Mouse (Mus musculus) brain, embryonic 14.5 days (tissue): ENCODE data around the gene Lexm.

Experiments
- CTCF ChIP-seq: fragments of 200-500 bp; IDR thresholded peaks from 2 replicates; pipeline ENCODE4 v1.5.1; 2012; ENCODE audit warnings: inconsistent platforms, mild to moderate bottlenecking, moderate library complexity, borderline replicate concordance; ENCODE audit not compliant: insufficient read depth, insufficient read length; ENCODE audit errors: extremely low read depth
- POLR2A ChIP-seq: fragments of 200-500 bp; IDR thresholded peaks from 2 replicates; pipeline ENCODE4 v1.6.1; 2012; ENCODE audit warnings: mild to moderate bottlenecking, inconsistent platforms, borderline replicate concordance; ENCODE audit not compliant: poor library complexity, insufficient read depth, insufficient read length, severe bottlenecking; ENCODE audit errors: extremely low read depth

GRCm38 (mm10) chr4:106663956-106664470, 47.0 kb upstream of the Lexm start:
- TF ChIP-seq CTCF (no peak), POLR2A (no peak)
